Mouse (Mus musculus) heart, embryonic 16.5 days (tissue): ENCODE results near the gene Dnpep. TPM values are rescaled to one million over a fixed set of nuclear protein-coding genes. Genes with fewer than 3 reads are reported as not detected.

Experiments
- ATAC-seq: fragments of 200-750 bp; cut with Nextera tagmentation; replicated peaks from 2 replicates; pipeline ENCODE4 v1.8.0; 2017; ENCODE audit warnings: moderate number of reproducible peaks; ENCODE audit not compliant: insufficient read depth, low FRiP score; ENCODE audit errors: extremely low read depth
- H3K27ac ChIP-seq: fragments of 300-500 bp; sonication (generic); 2 replicates; pipeline ENCODE4 v1.5.1; 2014; ENCODE audit warnings: mild to moderate bottlenecking, low read length, control low read depth, moderate library complexity
- H3K27me3 ChIP-seq: fragments of 300-500 bp; sonication (generic); 2 replicates; pipeline ENCODE4 v1.6.1; 2014; ENCODE audit warnings: low read length, mixed read lengths; ENCODE audit not compliant: control insufficient read depth, insufficient read depth
- H3K36me3 ChIP-seq: fragments of 300-500 bp; sonication (generic); 2 replicates; pipeline ENCODE4 v1.6.1; 2014; ENCODE audit not compliant: control insufficient read depth, insufficient read depth
- H3K4me1 ChIP-seq: fragments of 300-500 bp; sonication (generic); 2 replicates; pipeline ENCODE4 v1.6.1; 2014; ENCODE audit warnings: low read length, mixed read lengths; ENCODE audit not compliant: control insufficient read depth, insufficient read depth
- H3K4me2 ChIP-seq: fragments of 300-500 bp; sonication (generic); 2 replicates; pipeline ENCODE4 v1.6.1; 2014; ENCODE audit warnings: low read depth, mild to moderate bottlenecking, control low read depth, low read length
- H3K4me3 ChIP-seq: fragments of 300-500 bp; sonication (generic); 2 replicates; pipeline ENCODE4 v1.5.1; 2014; ENCODE audit warnings: mild to moderate bottlenecking, control low read depth, low read length
- H3K9ac ChIP-seq: fragments of 300-500 bp; sonication (generic); 2 replicates; pipeline ENCODE4 v1.6.1; 2014; ENCODE audit warnings: low read length, control low read depth
- H3K9me3 ChIP-seq: fragments of 300-500 bp; sonication (generic); replicated peaks from 2 replicates; pipeline ENCODE4 v1.6.1; 2016; ENCODE audit warnings: low read length; ENCODE audit not compliant: control insufficient read depth
- WGBS: fragments of 180-500 bp; shearing (Covaris S2); extraction: QIAGEN DNeasy Blood & Tissue Kit; methylation state at CpG from one replicate; pipeline ENCODE4 v1.1.7; 2014; 5-methylcytosine and 5-hydroxymethylcytosine counted together
- polyA plus RNA-seq: library from polyadenylated mRNA; unstranded; fragments of >200 nt; fragmentation: Nextera tagmentation; extraction: Ambion mirVana; gene quantifications from 2 replicates; pipeline ENCODE4 v1.2.1, GENCODE M21; 2015

The Dnpep gene
- polyA plus RNA-seq, 1 experiment from 2014 or later: 131 TPM

DNA sequence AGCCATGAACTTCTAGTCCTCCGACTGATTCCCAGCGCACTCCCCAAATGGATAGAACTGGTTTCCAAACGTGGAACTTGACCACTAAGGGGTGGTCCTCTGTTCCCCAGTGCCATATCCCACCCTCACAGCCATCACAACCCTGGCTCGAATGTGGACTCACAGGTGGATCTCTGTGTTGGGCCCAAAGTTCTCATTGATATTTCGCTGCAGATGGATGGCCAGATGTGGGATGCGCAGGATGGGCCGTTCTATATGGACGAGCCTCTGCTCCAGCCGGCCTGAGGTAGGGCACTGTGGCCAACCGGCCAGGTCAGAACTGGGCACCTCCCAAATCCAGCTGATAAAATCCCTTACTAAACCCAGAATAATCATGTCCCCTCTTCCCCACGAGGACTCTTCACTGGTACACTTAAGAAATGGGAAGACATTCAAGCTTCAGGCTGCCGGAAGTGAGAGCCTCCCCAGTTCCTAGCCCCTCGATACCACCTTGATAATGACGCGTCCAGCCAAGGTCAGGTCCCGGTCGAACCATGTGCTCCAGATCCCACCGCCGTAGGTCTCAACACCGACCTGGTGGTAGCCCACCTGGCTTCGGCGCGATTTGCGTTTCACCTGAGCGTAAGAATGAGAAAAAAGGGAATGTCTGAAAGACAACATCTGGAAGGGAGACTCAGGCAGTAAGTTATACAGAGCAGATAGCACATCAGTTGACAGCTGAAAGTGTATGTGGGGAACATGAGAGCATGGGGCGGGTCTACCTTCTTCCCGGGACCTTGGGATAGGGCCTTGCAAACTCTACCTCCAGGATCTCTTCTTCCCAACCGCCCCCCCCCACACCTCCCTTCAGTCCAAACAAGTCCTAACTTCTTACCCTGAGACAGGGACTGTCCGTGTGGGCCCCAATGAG, 2.1 kb downstream of the Dnpep start:
- ATAC-seq: no peak
- WGBS: 80% methylated on average over 29 of the region's 29 CpGs
- Histone ChIP-seq H3K27ac (no peak overlapping the region), H3K9ac (peak overlapping the region; percentile 90), H3K36me3 (peaks cover 26% of the 10 kb centered on the region), H3K4me3 (peak overlapping the region; percentile 86), H3K27me3 (no peaks in the 10 kb centered on the region), H3K9me3 (no peaks in the 10 kb centered on the region), H3K4me2 (peak overlapping the region; percentile 80), H3K4me1 (peaks cover 8% of the 10 kb centered on the region)

DNA sequence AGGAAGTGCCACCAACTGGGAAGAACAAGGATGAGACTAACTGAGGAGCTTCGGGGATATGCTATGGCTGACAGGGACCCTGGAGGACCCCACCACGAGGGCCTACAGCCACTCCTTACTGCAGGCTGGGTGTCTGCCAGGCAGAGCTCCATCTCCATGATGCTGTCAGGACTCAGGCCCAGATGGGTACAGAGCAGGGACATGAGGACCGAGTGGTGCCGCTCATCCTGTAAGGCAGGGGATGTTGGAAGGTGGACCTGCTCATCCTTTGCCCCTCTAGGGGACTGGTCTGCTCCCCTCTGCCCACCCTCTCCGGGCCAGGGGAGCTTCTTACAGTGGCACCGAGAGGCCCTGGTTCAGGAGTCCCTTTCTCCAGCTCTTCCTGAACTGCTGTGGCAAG, 2.8 kb downstream of the Dnpep start:
- no peaks in the 10 kb centered on the region for H3K27me3 ChIP-seq
- H3K9ac ChIP-seq: no peak overlapping the region
- no peaks in the 10 kb centered on the region for H3K9me3 ChIP-seq
- no peak overlapping the region for H3K4me2 ChIP-seq
- peaks cover 8% of the 10 kb centered on the region for H3K4me1 ChIP-seq
- ATAC-seq: no peak
- no peak overlapping the region for H3K4me3 ChIP-seq
- WGBS: 92% methylated on average over 6 of the region's 6 CpGs
- peaks cover 28% of the 10 kb centered on the region for H3K36me3 ChIP-seq
- H3K27ac ChIP-seq: no peak overlapping the region

DNA sequence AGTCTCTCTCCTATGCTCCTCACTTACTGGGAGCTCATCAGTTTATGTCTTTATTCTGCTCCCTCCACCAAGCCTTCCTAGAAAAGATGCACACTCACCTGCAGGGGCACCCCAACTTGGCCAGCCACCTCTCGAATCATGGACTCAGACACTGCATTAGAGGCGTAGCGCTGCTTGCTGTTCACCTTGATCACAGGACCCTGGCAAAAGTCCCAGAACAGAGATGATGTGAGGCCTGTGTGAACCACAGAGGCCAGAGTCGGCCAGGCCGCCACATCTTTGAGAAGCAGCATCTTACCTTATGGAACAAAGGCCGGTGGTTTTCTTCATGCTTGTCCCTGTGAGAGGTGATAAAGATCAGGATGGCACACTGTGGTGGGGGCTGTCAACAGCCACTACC, 6.1 kb downstream of the Dnpep start:
- Histone ChIP-seq H3K4me3 (no peak overlapping the region), H3K4me2 (no peak overlapping the region), H3K36me3 (peaks cover 47% of the 10 kb centered on the region), H3K27me3 (no peaks in the 10 kb centered on the region), H3K9me3 (no peaks in the 10 kb centered on the region), H3K27ac (no peak overlapping the region), H3K4me1 (peaks cover 6% of the 10 kb centered on the region), H3K9ac (no peak overlapping the region)
- no peak for ATAC-seq
- WGBS: 89% methylated on average over 6 of the region's 6 CpGs

DNA sequence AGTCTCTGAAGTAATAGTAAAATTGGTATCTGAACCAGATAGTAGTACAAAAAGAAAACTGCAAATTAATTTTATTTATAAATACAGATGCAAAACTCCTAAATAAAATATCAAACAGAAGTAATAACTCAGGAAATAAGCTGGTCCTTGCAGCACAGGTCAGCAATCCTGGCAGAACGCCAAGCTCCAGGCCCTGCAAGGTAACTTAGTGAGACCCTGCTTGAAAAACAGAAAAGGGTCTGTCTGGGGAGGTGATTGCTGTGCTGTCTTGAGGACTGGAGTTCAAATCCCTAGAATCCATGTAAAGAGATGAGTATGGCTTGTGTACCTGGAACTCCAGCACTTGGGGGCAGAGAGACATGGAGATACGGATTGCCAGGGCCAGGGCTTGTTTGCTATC, 13.1 kb downstream of the Dnpep start:
- 74% methylated on average over 2 of the region's 2 CpGs for WGBS
- Histone ChIP-seq H3K36me3 (peaks cover 19% of the 10 kb centered on the region), H3K9ac (no peak overlapping the region), H3K9me3 (no peaks in the 10 kb centered on the region), H3K4me2 (no peak overlapping the region), H3K4me3 (no peak overlapping the region), H3K4me1 (no peaks in the 10 kb centered on the region), H3K27me3 (no peaks in the 10 kb centered on the region), H3K27ac (no peak overlapping the region)
- no peak for ATAC-seq

DNA sequence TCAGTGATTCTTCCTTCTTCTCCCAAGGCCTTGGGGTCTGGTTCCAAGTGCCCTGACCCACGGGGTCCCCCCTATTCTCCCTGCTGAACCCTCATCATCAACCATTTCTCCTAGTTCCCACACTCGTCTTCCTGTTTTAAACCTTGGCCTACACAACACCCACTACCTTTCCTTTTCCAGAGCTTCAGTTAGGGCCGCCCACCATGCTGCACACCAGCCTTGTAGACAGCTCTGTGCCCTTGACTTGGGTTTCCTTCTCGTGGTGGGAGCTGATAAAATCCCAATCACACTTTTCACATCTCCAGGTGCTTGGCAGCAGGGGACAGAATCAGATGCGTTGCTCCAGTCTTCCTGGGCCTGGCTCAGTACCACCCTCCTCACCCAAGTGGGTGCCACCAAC, 23.5 kb downstream of the Dnpep start:
- Histone ChIP-seq H3K4me3 (no peak overlapping the region), H3K27ac (no peak overlapping the region), H3K36me3 (no peaks in the 10 kb centered on the region), H3K4me2 (no peak overlapping the region), H3K9me3 (no peaks in the 10 kb centered on the region), H3K9ac (no peak overlapping the region), H3K27me3 (no peaks in the 10 kb centered on the region), H3K4me1 (peaks cover 12% of the 10 kb centered on the region)
- whole genome bisulfite sequencing: 73% methylated on average over 5 of the region's 5 CpGs
- no peak for ATAC-seq

DNA sequence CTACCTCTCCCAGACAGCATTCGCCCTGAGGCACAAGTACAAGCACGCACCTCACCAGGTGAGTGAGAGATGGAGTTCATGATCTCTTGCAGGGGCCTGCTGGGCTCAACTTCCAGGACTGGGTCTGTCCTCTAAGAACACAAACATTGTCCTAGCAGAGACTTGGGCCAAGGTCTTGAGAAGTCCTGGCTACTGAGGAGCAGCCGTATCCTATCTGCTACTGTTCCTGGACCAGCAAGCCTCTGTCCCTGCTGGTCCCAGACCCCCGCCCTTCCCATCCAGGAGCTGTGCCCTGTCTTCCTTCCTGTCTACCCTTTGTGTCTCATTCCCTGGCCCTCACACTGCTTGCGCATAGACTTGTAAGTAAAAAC, 24.5 kb downstream of the Dnpep start:
- peaks cover 12% of the 10 kb centered on the region for H3K4me1 ChIP-seq
- H3K4me2 ChIP-seq: no peak overlapping the region
- no peak overlapping the region for H3K9ac ChIP-seq
- peak overlapping the region; percentile 59; the same call in 1 of the 2 replicates for H3K27ac ChIP-seq
- H3K4me3 ChIP-seq: no peak overlapping the region
- H3K9me3 ChIP-seq: no peaks in the 10 kb centered on the region
- no peak for ATAC-seq
- H3K36me3 ChIP-seq: no peaks in the 10 kb centered on the region
- 63% methylated on average over 5 of the region's 5 CpGs for WGBS
- no peaks in the 10 kb centered on the region for H3K27me3 ChIP-seq

DNA sequence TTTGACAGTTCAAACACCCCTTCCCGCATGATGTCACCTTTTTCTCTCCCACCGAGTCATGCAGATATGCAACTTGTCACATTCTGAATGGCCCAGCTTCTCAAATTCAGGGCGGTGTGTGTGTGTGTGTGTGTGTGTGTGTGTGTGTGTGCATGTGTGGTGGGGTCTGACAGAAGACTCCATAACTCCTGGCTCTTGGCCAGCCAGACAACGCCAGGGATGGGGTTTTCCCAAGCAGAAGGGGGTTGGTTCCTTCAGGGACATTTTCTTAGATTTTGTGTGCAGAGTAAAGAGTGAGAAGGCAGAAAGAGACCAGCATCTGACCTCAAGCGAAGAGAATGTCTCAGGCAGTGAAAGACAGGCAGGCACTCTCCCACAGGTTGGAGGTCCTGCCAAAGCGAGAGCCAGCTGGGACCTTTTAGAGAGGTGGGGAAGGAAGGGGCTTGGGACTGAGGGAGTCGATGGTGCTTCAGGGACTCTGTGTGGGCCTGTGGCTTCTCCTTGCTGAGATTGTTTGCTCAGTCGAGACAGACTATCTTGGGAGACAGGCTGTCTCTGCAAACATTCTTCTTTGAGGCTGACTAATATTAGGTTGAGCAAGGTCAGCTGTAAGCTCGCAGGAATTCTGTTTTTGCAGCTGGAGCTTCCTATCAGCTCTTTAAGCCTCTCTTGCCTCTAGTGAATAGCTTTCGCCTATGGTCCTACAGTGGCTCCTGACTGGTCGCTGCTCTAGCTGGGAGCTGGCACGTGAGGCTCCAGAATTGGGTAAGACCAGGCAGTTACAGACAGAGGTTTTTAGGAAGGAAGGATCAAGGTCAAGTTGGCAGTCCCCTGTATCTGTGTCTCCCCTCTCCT, 25.1 kb downstream of the Dnpep start:
- no peaks in the 10 kb centered on the region for H3K36me3 ChIP-seq
- no peaks in the 10 kb centered on the region for H3K27me3 ChIP-seq
- H3K9ac ChIP-seq: no peak overlapping the region
- H3K4me1 ChIP-seq: peaks cover 12% of the 10 kb centered on the region
- no peak overlapping the region for H3K4me3 ChIP-seq
- ATAC-seq: peak; percentile 49; the same call in 1 of the 2 replicates
- no peaks in the 10 kb centered on the region for H3K9me3 ChIP-seq
- H3K27ac ChIP-seq: peak overlapping the region; percentile 59
- H3K4me2 ChIP-seq: no peak overlapping the region
- 22% methylated on average over 12 of the region's 12 CpGs for WGBS

DNA sequence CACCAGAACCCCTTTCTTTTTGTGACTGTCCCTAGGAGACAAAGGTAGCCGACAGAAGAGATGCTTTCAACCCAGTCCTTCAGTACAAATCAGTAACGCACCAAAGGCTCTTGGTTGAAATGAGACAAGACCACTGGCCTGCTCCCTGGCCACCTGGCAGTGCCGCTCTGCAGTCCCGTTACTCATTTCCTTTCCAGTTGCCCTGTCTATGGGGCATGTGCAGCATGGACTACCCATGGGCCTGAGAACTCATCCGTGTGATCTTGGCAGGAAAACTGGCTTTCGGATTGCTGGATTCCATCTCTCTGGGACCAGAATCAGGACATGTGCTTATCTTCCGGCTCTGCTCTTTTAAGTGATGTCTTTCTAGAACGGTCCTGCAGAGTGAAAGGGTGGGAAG, 26.5 kb downstream of the Dnpep start:
- Histone ChIP-seq H3K27ac (no peak overlapping the region), H3K4me1 (peaks cover 12% of the 10 kb centered on the region), H3K36me3 (no peaks in the 10 kb centered on the region), H3K4me3 (no peak overlapping the region), H3K9me3 (no peaks in the 10 kb centered on the region), H3K4me2 (no peak overlapping the region), H3K27me3 (no peaks in the 10 kb centered on the region), H3K9ac (no peak overlapping the region)
- WGBS: 78% methylated on average over 8 of the region's 8 CpGs
- ATAC-seq: no peak

DNA sequence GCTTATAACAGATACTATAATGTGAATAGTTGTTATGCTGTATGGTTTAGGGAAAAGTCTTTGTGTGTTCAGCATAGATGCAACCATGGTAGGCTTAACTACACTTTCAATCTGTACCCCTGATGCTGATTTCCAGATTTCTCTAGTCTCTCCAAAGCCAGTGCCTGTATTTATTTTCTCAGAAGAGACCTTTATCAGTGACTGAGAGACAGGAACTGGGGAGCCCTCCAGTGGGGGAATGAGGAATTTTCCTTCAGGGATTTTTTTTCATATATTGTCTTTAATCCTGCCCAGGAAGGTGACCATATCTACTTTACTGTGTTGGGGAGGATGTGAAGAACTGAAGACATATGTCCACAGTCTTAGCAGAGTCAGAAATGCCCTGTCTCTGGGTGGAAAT, 27.2 kb downstream of the Dnpep start:
- Histone ChIP-seq H3K36me3 (no peaks in the 10 kb centered on the region), H3K4me3 (no peak overlapping the region), H3K9me3 (no peaks in the 10 kb centered on the region), H3K4me2 (no peak overlapping the region), H3K4me1 (peaks cover 12% of the 10 kb centered on the region), H3K9ac (no peak overlapping the region), H3K27ac (no peak overlapping the region), H3K27me3 (no peaks in the 10 kb centered on the region)
- no peak for ATAC-seq
